Mouse (Mus musculus) ES-Bruce4 (cell line): ENCODE data around the gene Ppm1g.

Experiments used
- CTCF ChIP-seq: IDR thresholded peaks from one replicate; pipeline ENCODE4 v1.8.1; 2011; ENCODE audit warnings: low read depth, low read length
- POLR2A ChIP-seq: IDR thresholded peaks from one replicate; pipeline ENCODE4 v1.8.1; 2011; ENCODE audit warnings: low read length; ENCODE audit not compliant: insufficient read depth

- TF ChIP-seq CTCF (no peak), POLR2A (no peak)
Observed at GRCm38 (mm10) chr5:31257616-31258015, 37.1 kb upstream of the Ppm1g start.
